Mouse (Mus musculus) MEL (cell line): ENCODE results near the gene Parp11. TPM values are rescaled to one million over a fixed set of nuclear protein-coding genes. Genes with fewer than 3 reads are reported as not detected.

Experiments used
- DNase-seq: peaks from one replicate; pipeline ENCODE4 v3.0.0; 2011; ENCODE audit warnings: low read depth, low spot score
- H3K27ac ChIP-seq: 2 replicates; pipeline ENCODE4 v1.5.1; 2012; ENCODE audit warnings: low read depth, mild to moderate bottlenecking, control low read depth, low read length, moderate library complexity; ENCODE audit not compliant: control insufficient read depth
- H3K27me3 ChIP-seq, 2 experiments: fragments of 150-350 bp in 1 of 2; sonication (generic) in 1 of 2; 2 replicates each; pipeline ENCODE4 v1.6.1; 2012; ENCODE audit warnings: low read length in 2 of 2, mild to moderate bottlenecking in 2 of 2, improper control_type of control experiment in 1 of 2, moderate library complexity in 1 of 2; ENCODE audit not compliant: insufficient read depth in 2 of 2, control insufficient read depth in 1 of 2
- H3K36me3 ChIP-seq, 2 experiments: 2 replicates each; pipeline ENCODE4 v1.6.1; 2012 to 2014; ENCODE audit warnings: low read length in 2 of 2, improper control_type of control experiment in 1 of 2, inconsistent platforms in 1 of 2, mild to moderate bottlenecking in 1 of 2; ENCODE audit not compliant: insufficient read depth in 2 of 2, control insufficient read depth in 1 of 2
- H3K4me1 ChIP-seq, 2 experiments: fragments of 150-350 bp in 1 of 2; sonication (generic) in 1 of 2; 2 replicates each; pipeline ENCODE4 v1.6.1; 2012; ENCODE audit warnings: low read length in 2 of 2, improper control_type of control experiment in 1 of 2, mild to moderate bottlenecking in 1 of 2; ENCODE audit not compliant: insufficient read depth in 2 of 2, control insufficient read depth in 1 of 2
- H3K4me3 ChIP-seq, 2 experiments: fragments of 150-350 bp in 1 of 2; sonication (generic) in 1 of 2; 2 replicates each; pipeline ENCODE4 v1.5.1; 2012; ENCODE audit warnings: low read depth in 2 of 2, low read length in 2 of 2, mild to moderate bottlenecking in 2 of 2, moderate library complexity in 2 of 2, control low read depth in 1 of 2, improper control_type of control experiment in 1 of 2; ENCODE audit not compliant: control insufficient read depth in 1 of 2, insufficient read depth in 1 of 2
- H3K79me2 ChIP-seq: 2 replicates; pipeline ENCODE4 v1.6.1; 2012; ENCODE audit warnings: mild to moderate bottlenecking, low read length, moderate library complexity; ENCODE audit not compliant: control insufficient read depth, poor library complexity, insufficient read depth
- H3K9ac ChIP-seq: 2 replicates; pipeline ENCODE4 v1.6.1; 2012; ENCODE audit warnings: low read depth, mild to moderate bottlenecking, control low read depth, low read length, moderate library complexity; ENCODE audit not compliant: control insufficient read depth, poor library complexity, severe bottlenecking
- H3K9me3 ChIP-seq: fragments of 150-350 bp; sonication (generic); replicated peaks from 2 replicates; pipeline ENCODE4 v1.6.1; 2012; ENCODE audit warnings: mild to moderate bottlenecking, low read length, improper control_type of control experiment, moderate library complexity; ENCODE audit not compliant: insufficient read depth
- BHLHE40 ChIP-seq: IDR thresholded peaks from 2 replicates; pipeline ENCODE4 v1.6.1; 2012; ENCODE audit warnings: low read depth, mild to moderate bottlenecking, inconsistent platforms, low read length, improper control_type of control experiment, borderline replicate concordance
- CHD1 ChIP-seq: IDR thresholded peaks from 2 replicates; pipeline ENCODE4 v1.6.1; 2012; ENCODE audit warnings: low read depth, mild to moderate bottlenecking, inconsistent platforms, low read length, improper control_type of control experiment
- CHD2 ChIP-seq: IDR thresholded peaks from 2 replicates; pipeline ENCODE4 v1.6.1; 2011; ENCODE audit warnings: low read length, improper control_type of control experiment
- ELF1 ChIP-seq: IDR thresholded peaks from 2 replicates; pipeline ENCODE4 v1.6.1; 2014; ENCODE audit warnings: low read depth, mild to moderate bottlenecking, inconsistent platforms, low read length, improper control_type of control experiment, moderate library complexity
- ETS1 ChIP-seq: IDR thresholded peaks from 2 replicates; pipeline ENCODE4 v1.6.1; 2012; ENCODE audit warnings: low read depth, mild to moderate bottlenecking, inconsistent platforms, low read length, improper control_type of control experiment, moderate library complexity
- GABPA ChIP-seq: IDR thresholded peaks from 2 replicates; pipeline ENCODE4 v1.6.1; 2012; ENCODE audit warnings: low read depth, mild to moderate bottlenecking, inconsistent platforms, low read length, improper control_type of control experiment, moderate library complexity
- GATA1 ChIP-seq: IDR thresholded peaks from 2 replicates; pipeline ENCODE4 v1.6.1; 2011; ENCODE audit warnings: low read depth, low read length, improper control_type of control experiment
- HCFC1 ChIP-seq: IDR thresholded peaks from 2 replicates; pipeline ENCODE4 v1.6.1; 2012; ENCODE audit warnings: low read depth, mild to moderate bottlenecking, inconsistent platforms, low read length, improper control_type of control experiment, moderate library complexity
- JUND ChIP-seq: IDR thresholded peaks from 2 replicates; pipeline ENCODE4 v1.6.1; 2011; ENCODE audit warnings: low read depth, mild to moderate bottlenecking, improper control_type of control experiment, low read length
- KAT2A ChIP-seq: conservative IDR thresholded peaks from 2 replicates; pipeline ENCODE4 v1.6.1; 2012; ENCODE audit warnings: low read depth, low read length, improper control_type of control experiment, inconsistent platforms
- MAFK ChIP-seq: IDR thresholded peaks from 2 replicates; pipeline ENCODE4 v1.6.1; 2011; ENCODE audit warnings: low read depth, mild to moderate bottlenecking, low read length, improper control_type of control experiment, borderline replicate concordance
- MAX ChIP-seq: IDR thresholded peaks from 2 replicates; pipeline ENCODE4 v1.6.1; 2011; ENCODE audit warnings: low read length, improper control_type of control experiment
- MYC ChIP-seq: IDR thresholded peaks from 2 replicates; pipeline ENCODE4 v1.6.1; 2011; ENCODE audit warnings: low read depth, mild to moderate bottlenecking, low read length, improper control_type of control experiment, moderate library complexity
- NELFE ChIP-seq: IDR thresholded peaks from 2 replicates; pipeline ENCODE4 v1.6.1; 2011; ENCODE audit warnings: low read depth, low read length, improper control_type of control experiment
- NRF1 ChIP-seq: IDR thresholded peaks from 2 replicates; pipeline ENCODE4 v1.6.1; 2014; ENCODE audit warnings: low read depth, mild to moderate bottlenecking, inconsistent platforms, low read length, improper control_type of control experiment, moderate library complexity; ENCODE audit not compliant: poor library complexity, insufficient read depth, severe bottlenecking
- POLR2A ChIP-seq, 2 experiments: IDR thresholded peaks; 2 replicates each; pipeline ENCODE4 v1.6.1; 2011 to 2012; ENCODE audit warnings: low read length in 2 of 2, mild to moderate bottlenecking in 2 of 2, control low read depth in 1 of 2, improper control_type of control experiment in 1 of 2, low read depth in 1 of 2, moderate library complexity in 1 of 2; ENCODE audit not compliant: control insufficient read depth in 1 of 2, insufficient read depth in 1 of 2, poor library complexity in 1 of 2
- POLR2AphosphoS2 ChIP-seq: IDR thresholded peaks from 2 replicates; pipeline ENCODE4 v1.6.1; 2011; ENCODE audit warnings: low read length, improper control_type of control experiment
- POLR2AphosphoS5 ChIP-seq: IDR thresholded peaks from 2 replicates; pipeline ENCODE4 v1.6.1; 2012; ENCODE audit warnings: low read depth, borderline replicate concordance, mild to moderate bottlenecking, inconsistent platforms, low read length, moderate library complexity, mixed read lengths
- RCOR1 ChIP-seq: IDR thresholded peaks from 2 replicates; pipeline ENCODE4 v1.6.1; 2012; ENCODE audit warnings: low read depth, mild to moderate bottlenecking, inconsistent platforms, low read length, improper control_type of control experiment
- TAL1 ChIP-seq: IDR thresholded peaks from 2 replicates; pipeline ENCODE4 v1.6.1; 2012; ENCODE audit warnings: mild to moderate bottlenecking, inconsistent platforms, low read length, moderate library complexity, mixed read lengths
- TBP ChIP-seq: IDR thresholded peaks from 2 replicates; pipeline ENCODE4 v1.8.0; 2011; ENCODE audit warnings: low read depth, low read length, improper control_type of control experiment
- TCF12 ChIP-seq: IDR thresholded peaks from 2 replicates; pipeline ENCODE4 v1.6.1; 2014; ENCODE audit warnings: low read depth, mild to moderate bottlenecking, inconsistent platforms, low read length, improper control_type of control experiment, moderate library complexity
- UBTF ChIP-seq: IDR thresholded peaks from 2 replicates; pipeline ENCODE4 v1.6.1; 2012; ENCODE audit warnings: low read depth, mild to moderate bottlenecking, inconsistent platforms, low read length, improper control_type of control experiment, moderate library complexity, borderline replicate concordance; ENCODE audit not compliant: insufficient read depth
- USF1 ChIP-seq: IDR thresholded peaks from 2 replicates; pipeline ENCODE4 v1.6.1; 2014; ENCODE audit warnings: low read depth, mild to moderate bottlenecking, inconsistent platforms, low read length, improper control_type of control experiment, moderate library complexity
- ZMIZ1 ChIP-seq: IDR thresholded peaks from 2 replicates; pipeline ENCODE4 v1.6.1; 2012; ENCODE audit warnings: low read depth, mild to moderate bottlenecking, inconsistent platforms, low read length, improper control_type of control experiment, moderate library complexity
- ZNF384 ChIP-seq: IDR thresholded peaks from 2 replicates; pipeline ENCODE4 v1.6.1; 2012; ENCODE audit warnings: low read depth, mild to moderate bottlenecking, inconsistent platforms, low read length, improper control_type of control experiment
- polyA plus RNA-seq, 2 experiments: library from polyadenylated mRNA; stranded (reverse) in 1 of 2; unstranded in 1 of 2; fragments of >175 nt in 1 of 2; fragments of >200 nt in 1 of 2; gene quantifications; 2 replicates each; pipeline versions ENCODE4 v1.2.1 to v1.2.4; 2012; ENCODE audit warnings: low replicate concordance in 2 of 2, low read depth in 1 of 2; ENCODE audit not compliant: insufficient read length in 2 of 2, insufficient read depth in 1 of 2, missing spikeins in 1 of 2
- total RNA-seq: library from RNA; depleted of rRNA; stranded (reverse); fragments of 300-350 nt; gene quantifications from 2 replicates; pipeline ENCODE4 v1.2.3, GENCODE M21; 2012

Gene Parp11
- total and polyA plus RNA-seq, 3 experiments: 5.9 to 8.2 TPM; not detected in 1

- TF ChIP-seq POLR2A (IDR thresholded peaks at IDR 0.05; ENCODE audit: control insufficient read depth in 1 of 2, insufficient read depth in 1 of 2, low read depth in 1 of 2, low read length in 2 of 2, poor library complexity in 1 of 2) (no peak), TBP (no peak), ELF1 (no peak), KAT2A (no peak), CHD2 (no peak), HCFC1 (peak; percentile 24; the same call in 1 of the 2 replicates), MAFK (no peak), GABPA (no peak), NELFE (no peak), POLR2AphosphoS5 (no peak), MAX (no peak), ZNF384 (no peak), NRF1 (no peak), BHLHE40 (no peak), TAL1 (no peak), TCF12 (0 out of 2 replicates have a peak, but pooled peaks have one; percentile 10), GATA1 (peak; percentile 82), UBTF (no peak), USF1 (no peak), CHD1 (no peak), ZMIZ1 (no peak), ETS1 (peak; percentile 67), RCOR1 (peak; percentile 21; the same call in 1 of the 2 replicates), MYC (no peak), POLR2AphosphoS2 (no peak)
- TF ChIP-seq, all 39 proteins: peak for 8
Observed at GRCm38 (mm10) chr6:127439063-127439462, 7.6 kb upstream of the Parp11 start (continued).

- Histone ChIP-seq H3K27ac (no peak overlapping the region), H3K27me3 (no peaks in the 10 kb centered on the region), H3K36me3 (peaks cover 0 to 21% of the 10 kb centered on the region in 2 experiments; a peak in 2 of 4 replicates), H3K79me2 (no peaks in the 10 kb centered on the region), H3K4me3 (no peak overlapping the region), H3K9ac (no peak overlapping the region), H3K4me1 (peaks cover 17 to 21% of the 10 kb centered on the region in 2 experiments), H3K9me3 (no peaks in the 10 kb centered on the region)
- no peak for DNase-seq
- no peak for TF ChIP-seq JUND
- no peak for TF ChIP-seq USF1
- TF ChIP-seq ZMIZ1: no peak
Observed at GRCm38 (mm10) chr6:127439540-127440195, 7.0 kb upstream of the Parp11 start.
